Mouse (Mus musculus): ENCODE data around the gene Adarb2. TPM values are rescaled to one million over a fixed set of nuclear protein-coding genes. Genes with fewer than 3 reads are reported as not detected.

The Adarb2 gene
- polyA plus RNA-seq, 1 experiment, result not detected

DNA sequence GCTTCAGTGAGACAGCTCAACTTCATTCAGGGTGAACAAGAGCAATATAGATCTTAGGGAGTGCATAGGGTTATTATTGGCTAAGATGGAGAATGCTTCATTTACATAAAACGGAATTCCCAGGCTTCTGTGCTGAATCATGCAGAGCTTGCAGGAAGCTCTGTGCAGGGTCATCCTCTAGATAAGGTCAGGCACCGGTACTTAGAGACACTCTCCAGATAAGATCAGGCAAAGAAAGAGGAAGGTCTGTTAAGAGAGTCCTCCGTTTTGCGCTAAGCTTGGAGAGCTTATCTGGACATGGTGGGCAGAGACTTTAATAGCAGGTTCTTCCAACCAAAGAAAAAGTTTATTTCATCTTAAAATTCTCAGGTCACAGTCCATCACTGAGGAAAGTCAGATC, 542.9 kb downstream of the Adarb2 start:
- Histone ChIP-seq H3K4me1 (ENCODE audit: control insufficient read depth, insufficient read depth, low read length) (no peaks in the 10 kb centered on the region), H3K4me3 (replicated peaks; ENCODE audit: extremely low read depth, low read depth, low read length) (no peak overlapping the region)
- DNase-seq, result no peak
- WGBS, result 46% methylated on average over 4 of the region's 4 CpGs
- TF ChIP-seq POLR2A (IDR thresholded peaks at IDR 0.05; ENCODE audit: borderline replicate concordance, extremely low read depth, low read depth, low read length), result no peak
- TF ChIP-seq CTCF (IDR thresholded peaks at IDR 0.05; ENCODE audit: insufficient read depth, low read length), result no peak

DNA sequence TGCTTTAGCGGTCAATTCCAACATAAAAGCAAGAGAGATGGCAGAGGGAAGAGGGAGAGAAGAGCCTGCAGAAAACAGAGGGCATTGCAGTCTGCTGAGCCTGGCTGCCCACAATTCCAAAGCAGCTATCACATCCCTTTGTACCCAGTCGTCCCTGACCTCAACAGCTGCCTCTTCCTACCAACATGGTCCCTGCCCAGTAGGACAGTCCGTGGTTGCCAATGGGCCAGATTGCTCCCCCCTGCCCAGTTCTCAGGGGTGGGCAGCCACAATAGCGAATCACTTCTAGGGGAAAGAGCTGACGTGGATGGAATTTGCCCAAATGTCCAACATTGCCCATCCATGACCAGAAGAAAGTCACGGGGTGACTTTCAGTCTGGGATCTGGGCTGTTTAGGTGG, 546.8 kb downstream of the Adarb2 start:
- Histone ChIP-seq H3K4me1 (ENCODE audit: control insufficient read depth, insufficient read depth, low read length) (no peaks in the 10 kb centered on the region), H3K4me3 (replicated peaks; ENCODE audit: extremely low read depth, low read depth, low read length) (no peak overlapping the region)
- DNase-seq, result no peak
- 84% methylated on average over 6 of the region's 6 CpGs for WGBS
- TF ChIP-seq POLR2A (IDR thresholded peaks at IDR 0.05; ENCODE audit: borderline replicate concordance, extremely low read depth, low read depth, low read length), result no peak
- TF ChIP-seq CTCF (IDR thresholded peaks at IDR 0.05; ENCODE audit: insufficient read depth, low read length), result no peak

DNA sequence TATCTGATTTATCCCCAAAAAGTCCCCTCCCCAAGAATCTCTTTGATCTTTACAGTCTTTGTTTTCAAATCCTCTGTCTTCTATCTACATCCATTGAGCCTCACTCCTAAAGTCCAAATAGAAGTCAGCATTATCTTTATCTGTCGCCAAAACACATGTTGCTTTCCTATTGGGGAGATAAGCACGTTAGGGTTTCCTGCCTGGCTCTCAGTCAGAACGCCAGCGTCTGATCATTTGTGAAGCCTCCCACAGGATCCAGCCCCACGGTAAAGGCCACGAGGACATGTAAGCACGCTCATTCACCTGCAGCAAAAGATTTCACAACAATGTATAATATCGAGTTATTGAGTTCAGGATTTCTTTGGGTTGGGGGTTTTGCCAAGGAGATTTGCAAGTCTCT, 558.3 kb downstream of the Adarb2 start:
- WGBS, result 22% methylated on average over 8 of the region's 8 CpGs
- H3K4me1 ChIP-seq (ENCODE audit: control insufficient read depth, insufficient read depth, low read length), result no peaks in the 10 kb centered on the region
- no peak for DNase-seq
- no peak overlapping the region for H3K4me3 ChIP-seq (replicated peaks; ENCODE audit: extremely low read depth, low read depth, low read length)
- no peak for TF ChIP-seq CTCF (IDR thresholded peaks at IDR 0.05; ENCODE audit: insufficient read depth, low read length)
- TF ChIP-seq POLR2A (IDR thresholded peaks at IDR 0.05; ENCODE audit: borderline replicate concordance, extremely low read depth, low read depth, low read length), result no peak

GRCm38 (mm10) chr13:8769654-8770227, 567.1 kb downstream of the Adarb2 start:
- WGBS, result 92% methylated on average over 7 of the region's 7 CpGs
- DNase-seq, result no peak
- TF ChIP-seq POLR2A (IDR thresholded peaks at IDR 0.05; ENCODE audit: borderline replicate concordance, extremely low read depth, low read depth, low read length), result no peak
- no peak for TF ChIP-seq CTCF (IDR thresholded peaks at IDR 0.05; ENCODE audit: insufficient read depth, low read length)
- Histone ChIP-seq H3K4me1 (ENCODE audit: control insufficient read depth, insufficient read depth, low read length) (no peaks in the 10 kb centered on the region), H3K4me3 (replicated peaks; ENCODE audit: extremely low read depth, low read depth, low read length) (no peak overlapping the region)

- DNase-seq, result no peak
- H3K4me3 ChIP-seq (replicated peaks; ENCODE audit: extremely low read depth, low read depth, low read length), result no peak overlapping the region
- 48% methylated on average over 4 of the region's 4 CpGs for WGBS
Observed at GRCm38 (mm10) chr13:8770616-8771015, 568.0 kb downstream of the Adarb2 start.

DNA sequence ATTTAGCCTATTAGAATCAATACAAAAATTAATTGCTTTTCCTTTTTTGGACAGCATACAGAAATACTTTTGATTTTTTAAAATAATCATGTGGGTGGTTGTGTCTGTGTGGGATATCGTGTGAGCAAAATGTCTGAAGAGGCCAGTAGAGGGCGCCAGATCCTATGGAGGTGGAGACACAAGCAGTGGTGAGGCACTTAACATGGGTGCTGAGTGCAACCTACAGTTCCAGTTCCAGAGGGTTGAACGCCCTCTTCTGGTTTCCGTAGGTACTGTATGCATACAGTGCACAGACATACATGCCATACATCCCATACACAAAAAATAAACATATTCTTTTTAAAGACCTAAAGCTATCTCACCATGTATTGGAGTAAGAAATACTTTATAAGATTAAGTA, 577.8 kb downstream of the Adarb2 start:
- DNase-seq, result peak; percentile 18
- no peaks in the 10 kb centered on the region for H3K4me1 ChIP-seq (ENCODE audit: control insufficient read depth, insufficient read depth, low read length)
- TF ChIP-seq POLR2A (IDR thresholded peaks at IDR 0.05; ENCODE audit: borderline replicate concordance, extremely low read depth, low read depth, low read length) (no peak), CTCF (IDR thresholded peaks at IDR 0.05; ENCODE audit: insufficient read depth, low read length) (peak; percentile 67)
- no peak overlapping the region for H3K4me3 ChIP-seq (replicated peaks; ENCODE audit: extremely low read depth, low read depth, low read length)
- 55% methylated on average over 4 of the region's 4 CpGs for WGBS

More at GRCm38 (mm10) chr13:8770616-8771015, 568.0 kb downstream of the Adarb2 start:
- TF ChIP-seq CTCF (IDR thresholded peaks at IDR 0.05; ENCODE audit: insufficient read depth, low read length) (no peak), POLR2A (IDR thresholded peaks at IDR 0.05; ENCODE audit: borderline replicate concordance, extremely low read depth, low read depth, low read length) (no peak)
- no peaks in the 10 kb centered on the region for H3K4me1 ChIP-seq (ENCODE audit: control insufficient read depth, insufficient read depth, low read length)

GRCm38 (mm10) chr13:8782636-8783035, 580.0 kb downstream of the Adarb2 start:
- WGBS, result 48% methylated on average over 4 of the region's 4 CpGs
- TF ChIP-seq CTCF (IDR thresholded peaks at IDR 0.05; ENCODE audit: insufficient read depth, low read length) (no peak), POLR2A (IDR thresholded peaks at IDR 0.05; ENCODE audit: borderline replicate concordance, extremely low read depth, low read depth, low read length) (no peak)
- H3K4me3 ChIP-seq (replicated peaks; ENCODE audit: extremely low read depth, low read depth, low read length), result no peak overlapping the region
- DNase-seq, result no peak
- no peaks in the 10 kb centered on the region for H3K4me1 ChIP-seq (ENCODE audit: control insufficient read depth, insufficient read depth, low read length)

- no peaks in the 10 kb centered on the region for H3K4me1 ChIP-seq (ENCODE audit: control insufficient read depth, insufficient read depth, low read length)
- no peak for TF ChIP-seq POLR2A (IDR thresholded peaks at IDR 0.05; ENCODE audit: borderline replicate concordance, extremely low read depth, low read depth, low read length)
- TF ChIP-seq CTCF (IDR thresholded peaks at IDR 0.05; ENCODE audit: insufficient read depth, low read length), result no peak
- DNase-seq, result no peak
- no peak overlapping the region for H3K4me3 ChIP-seq (replicated peaks; ENCODE audit: extremely low read depth, low read depth, low read length)
- 71% methylated on average over 10 of the region's 10 CpGs for WGBS
Observed at GRCm38 (mm10) chr13:8783686-8784307, 581.1 kb downstream of the Adarb2 start.

DNA sequence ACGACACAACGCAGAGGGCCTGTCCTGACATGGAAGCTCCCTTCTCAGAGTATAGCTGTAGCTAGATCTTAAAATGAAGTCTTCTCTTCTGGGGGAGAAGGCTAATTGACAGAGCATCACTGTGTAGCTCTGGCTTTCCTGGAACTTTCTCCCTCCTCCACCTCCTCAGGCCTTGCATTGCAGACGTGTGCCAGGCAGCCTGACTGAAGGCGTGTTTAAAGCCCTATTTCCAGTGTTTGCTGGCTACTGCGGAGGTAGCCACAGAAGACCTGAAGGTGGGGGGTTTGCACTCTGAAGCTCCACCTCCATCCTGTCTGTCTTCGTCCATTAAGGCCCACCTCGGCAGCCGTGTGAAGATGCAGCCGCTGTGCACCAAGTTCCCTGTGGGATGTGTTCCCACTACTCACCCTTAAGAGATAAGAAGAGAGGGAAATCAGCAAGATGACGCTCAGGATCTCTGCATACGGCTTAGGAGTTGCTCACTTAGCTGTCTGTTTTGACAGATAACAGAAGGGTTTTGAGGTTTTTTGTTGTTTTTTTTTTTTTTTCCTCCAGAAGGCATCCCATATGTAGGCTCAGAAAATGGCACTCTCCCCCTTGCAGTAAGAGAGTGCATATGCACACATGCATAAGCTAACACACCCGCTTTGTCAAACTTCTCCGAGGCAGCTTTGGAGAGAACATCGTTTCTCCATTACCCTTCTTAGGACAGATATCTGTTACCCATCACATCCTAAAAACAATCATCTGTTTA, 581.8 kb downstream of the Adarb2 start:
- TF ChIP-seq POLR2A (IDR thresholded peaks at IDR 0.05; ENCODE audit: borderline replicate concordance, extremely low read depth, low read depth, low read length) (no peak), CTCF (IDR thresholded peaks at IDR 0.05; ENCODE audit: insufficient read depth, low read length) (no peak)
- Histone ChIP-seq H3K4me3 (replicated peaks; ENCODE audit: extremely low read depth, low read depth, low read length) (no peak overlapping the region), H3K4me1 (ENCODE audit: control insufficient read depth, insufficient read depth, low read length) (no peaks in the 10 kb centered on the region)
- WGBS, result 71% methylated on average over 14 of the region's 14 CpGs
- DNase-seq, result no peak
